Mouse (Mus musculus) myocyte (in vitro differentiated cells): Measurements from ENCODE around the gene Pank3. TPM values are rescaled to one million over a fixed set of nuclear protein-coding genes. Genes with fewer than 3 reads are reported as not detected.

Source experiments
- H3K27me3 ChIP-seq: one replicate; pipeline ENCODE4 v1.6.1; 2011; ENCODE audit not compliant: control insufficient read depth, insufficient read depth, insufficient read length
- H3K36me3 ChIP-seq: one replicate; pipeline ENCODE4 v1.6.1; 2011; ENCODE audit not compliant: control insufficient read depth, insufficient read depth
- H3K4me2 ChIP-seq: one replicate; pipeline ENCODE4 v1.6.1; 2011; ENCODE audit warnings: low read depth, control low read depth
- H3K4me3 ChIP-seq: one replicate; pipeline ENCODE4 v1.5.1; 2011; ENCODE audit warnings: mild to moderate bottlenecking, control low read depth, moderate library complexity
- H3K79me2 ChIP-seq: one replicate; pipeline ENCODE4 v1.6.1; 2011; ENCODE audit not compliant: control insufficient read depth, insufficient read depth
- H3ac ChIP-seq: one replicate; pipeline ENCODE4 v1.6.1; 2011; ENCODE audit not compliant: control insufficient read depth, insufficient read length
- CEBPB ChIP-seq: IDR thresholded peaks from 2 replicates; pipeline ENCODE4 v1.6.1; 2011; ENCODE audit warnings: mild to moderate bottlenecking, moderate library complexity; ENCODE audit not compliant: poor library complexity, insufficient read depth, severe bottlenecking
- E2F4 ChIP-seq: IDR thresholded peaks from one replicate; pipeline ENCODE4 v1.6.1; 2011; ENCODE audit warnings: mild to moderate bottlenecking, control low read depth, moderate library complexity; ENCODE audit not compliant: insufficient read depth
- MAX ChIP-seq: IDR thresholded peaks from one replicate; pipeline ENCODE4 v1.6.1; 2011; ENCODE audit warnings: low read depth, mild to moderate bottlenecking, control low read depth
- MYOD1 ChIP-seq, 3 experiments: IDR thresholded peaks; one replicate each; pipeline ENCODE4 v1.6.1; 2011; ENCODE audit warnings: control low read depth in 2 of 3, low read depth in 2 of 3, mild to moderate bottlenecking in 2 of 3, moderate library complexity in 1 of 3; ENCODE audit not compliant: insufficient read length in 2 of 3, control insufficient read depth in 1 of 3
- MYOG ChIP-seq, 3 experiments: IDR thresholded peaks; one replicate each; pipeline ENCODE4 v1.6.1; 2011; ENCODE audit warnings: control low read depth in 2 of 3, low read depth in 2 of 3, mild to moderate bottlenecking in 2 of 3; ENCODE audit not compliant: insufficient read length in 2 of 3, control insufficient read depth in 1 of 3, insufficient read depth in 1 of 3
- POLR2A ChIP-seq: IDR thresholded peaks from one replicate; pipeline ENCODE4 v1.6.1; 2011; ENCODE audit warnings: low read depth, mild to moderate bottlenecking, control low read depth, moderate library complexity; ENCODE audit not compliant: insufficient read length
- POLR2AphosphoS2 ChIP-seq: IDR thresholded peaks from one replicate; pipeline ENCODE4 v1.6.1; 2011; ENCODE audit warnings: low read depth, control low read depth; ENCODE audit not compliant: insufficient read length
- REST ChIP-seq: IDR thresholded peaks from one replicate; pipeline ENCODE4 v1.6.1; 2011; ENCODE audit warnings: mild to moderate bottlenecking, control low read depth, moderate library complexity; ENCODE audit not compliant: insufficient read depth, insufficient read length
- SRF ChIP-seq: IDR thresholded peaks from one replicate; pipeline ENCODE4 v1.6.1; 2011; ENCODE audit warnings: low read depth; ENCODE audit not compliant: control insufficient read depth, insufficient read length
- TCF12 ChIP-seq: IDR thresholded peaks from one replicate; pipeline ENCODE4 v1.6.1; 2011; ENCODE audit warnings: mild to moderate bottlenecking, control low read depth; ENCODE audit not compliant: poor library complexity, insufficient read depth, severe bottlenecking
- TCF3 ChIP-seq: IDR thresholded peaks from one replicate; pipeline ENCODE4 v1.6.1; 2011; ENCODE audit warnings: low read depth, control low read depth; ENCODE audit not compliant: insufficient read length
- USF1 ChIP-seq: IDR thresholded peaks from one replicate; pipeline ENCODE4 v1.6.1; 2011; ENCODE audit warnings: low read depth, mild to moderate bottlenecking, control low read depth, moderate library complexity
- polyA plus RNA-seq: library from polyadenylated mRNA; unstranded; fragments of >200 nt; fragmentation: generic; extraction: Trizol; gene quantifications from one replicate; pipeline ENCODE4 v1.2.1, GENCODE M21; 2012; ENCODE audit warnings: missing spikeins

The Pank3 gene
- polyA plus RNA-seq, 1 experiment = 8.6 TPM

DNA sequence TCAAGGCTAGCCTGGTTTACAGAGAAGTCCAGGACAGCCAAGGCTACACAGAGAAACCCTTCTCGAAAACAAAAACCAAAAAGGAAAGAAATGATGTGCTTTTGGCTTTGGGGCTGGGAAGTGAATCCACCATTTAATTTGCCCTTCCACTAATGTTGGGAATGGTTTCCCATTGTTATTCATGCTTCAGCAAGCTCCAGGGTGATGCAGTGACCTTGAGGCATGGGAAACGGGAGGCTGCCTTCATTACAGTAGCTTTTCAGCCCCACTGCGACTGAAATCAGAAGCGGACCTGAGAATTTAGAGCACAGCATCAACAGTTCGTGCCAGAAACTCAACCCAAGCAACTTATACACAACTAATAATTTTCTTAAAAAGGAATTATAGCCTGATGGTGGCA is 32.0 kb downstream of the Pank3 start:
- Histone ChIP-seq H3ac (no peak overlapping the region), H3K36me3 (peaks cover 3% of the 10 kb centered on the region), H3K27me3 (no peaks in the 10 kb centered on the region), H3K4me2 (no peak overlapping the region), H3K4me3 (no peak overlapping the region), H3K79me2 (no peaks in the 10 kb centered on the region)
- TF ChIP-seq POLR2AphosphoS2 (no peak), REST (no peak), USF1 (no peak), POLR2A (no peak), MYOG (IDR thresholded peaks at IDR 0.05; ENCODE audit: control insufficient read depth in 1 of 3, insufficient read depth in 1 of 3, insufficient read length in 2 of 3, low read depth in 2 of 3) (no peak), CEBPB (no peak), MYOD1 (IDR thresholded peaks at IDR 0.05; ENCODE audit: control insufficient read depth in 1 of 3, insufficient read length in 2 of 3, low read depth in 2 of 3) (no peak), E2F4 (no peak), TCF3 (no peak), MAX (no peak)

DNA sequence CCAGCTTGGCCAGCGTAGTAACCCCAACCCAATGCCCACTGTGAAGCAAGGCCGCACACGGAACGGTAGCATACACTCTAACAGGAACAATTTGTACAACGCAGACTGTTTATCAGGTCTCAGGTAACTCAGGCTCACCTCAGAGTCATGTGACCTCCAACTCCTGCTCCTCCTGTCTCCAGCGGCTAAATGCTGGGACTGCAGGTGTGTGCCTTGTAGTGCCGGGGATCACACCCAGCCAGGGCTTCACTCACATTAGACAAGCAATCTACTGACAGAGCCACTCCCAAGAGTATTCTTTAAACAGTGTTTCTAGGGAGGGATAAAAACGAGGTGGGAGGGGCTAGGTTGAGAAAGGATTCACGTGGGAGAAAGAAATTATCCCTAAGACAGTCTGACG is 42.2 kb downstream of the Pank3 start:
- no peak overlapping the region for H3K4me2 ChIP-seq
- peaks cover 83% of the 10 kb centered on the region for H3K36me3 ChIP-seq
- no peak for TF ChIP-seq SRF
- TF ChIP-seq MYOD1 (IDR thresholded peaks at IDR 0.05; ENCODE audit: control insufficient read depth in 1 of 3, insufficient read length in 2 of 3, low read depth in 2 of 3) = no peak
- TF ChIP-seq MAX = no peak
- no peak for TF ChIP-seq USF1
- no peak for TF ChIP-seq REST
- no peak for TF ChIP-seq E2F4
- no peak for TF ChIP-seq MYOG (IDR thresholded peaks at IDR 0.05; ENCODE audit: control insufficient read depth in 1 of 3, insufficient read depth in 1 of 3, insufficient read length in 2 of 3, low read depth in 2 of 3)
- no peak for TF ChIP-seq POLR2AphosphoS2
- no peak for TF ChIP-seq CEBPB
- no peak for TF ChIP-seq TCF12
- no peak for TF ChIP-seq POLR2A
- TF ChIP-seq TCF3 = no peak
- no peaks in the 10 kb centered on the region for H3K27me3 ChIP-seq
- H3ac ChIP-seq = no peak overlapping the region
- H3K79me2 ChIP-seq = no peaks in the 10 kb centered on the region
- H3K4me3 ChIP-seq = no peak overlapping the region

DNA sequence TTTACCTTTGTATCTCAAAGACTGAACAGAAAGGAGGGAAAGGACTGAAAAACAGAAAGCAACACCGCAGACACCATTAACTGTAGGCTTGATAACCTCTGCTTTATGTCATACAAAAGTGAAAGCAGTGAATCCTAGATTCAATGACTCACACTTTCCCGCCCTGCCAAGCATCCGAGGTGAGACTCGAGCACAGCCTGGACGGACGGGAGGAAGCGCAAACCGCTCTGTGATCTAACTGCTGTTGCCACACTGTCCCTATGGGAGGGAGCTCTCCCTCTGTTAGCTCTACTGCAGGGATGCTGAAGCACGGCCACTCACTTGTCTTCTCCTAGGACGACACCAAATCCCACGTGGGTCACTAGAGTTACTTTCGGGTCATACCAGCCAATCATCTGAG is 47.0 kb downstream of the Pank3 start:
- H3K36me3 ChIP-seq = peaks cover 98% of the 10 kb centered on the region
- no peak overlapping the region for H3K4me3 ChIP-seq
- no peaks in the 10 kb centered on the region for H3K79me2 ChIP-seq
- TF ChIP-seq POLR2AphosphoS2 = peak; percentile 57
- peak; percentile 25 for TF ChIP-seq POLR2A
- TF ChIP-seq CEBPB = no peak
- TF ChIP-seq TCF3 = no peak
- TF ChIP-seq REST = no peak
- H3K27me3 ChIP-seq = no peaks in the 10 kb centered on the region
- H3K4me2 ChIP-seq = no peak overlapping the region
- no peak overlapping the region for H3ac ChIP-seq

DNA sequence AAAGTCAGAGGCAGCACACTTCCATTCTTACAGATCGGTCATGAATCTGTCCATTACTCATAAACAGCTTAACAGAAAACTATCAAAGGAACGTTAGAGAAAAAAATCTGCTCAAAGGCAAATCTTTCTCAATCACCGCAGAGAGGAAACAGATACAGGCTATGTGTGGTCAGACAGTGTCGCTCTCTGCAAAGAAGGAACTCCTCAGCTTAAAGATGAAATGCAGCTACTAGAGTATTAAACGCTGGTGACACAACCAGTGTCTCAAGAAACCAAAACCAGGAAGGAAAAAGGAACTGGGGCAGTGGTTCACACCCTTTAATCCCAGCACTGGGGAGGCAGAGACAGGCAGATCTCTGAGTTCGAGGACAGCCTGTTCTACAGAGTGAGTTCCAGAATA is 58.4 kb downstream of the Pank3 start:
- no peak overlapping the region for H3K4me2 ChIP-seq
- H3K4me3 ChIP-seq = no peak overlapping the region
- H3K79me2 ChIP-seq = peaks cover 33% of the 10 kb centered on the region
- peaks cover 77% of the 10 kb centered on the region for H3K36me3 ChIP-seq
- H3ac ChIP-seq = no peak overlapping the region
- no peaks in the 10 kb centered on the region for H3K27me3 ChIP-seq
- no peak for TF ChIP-seq MYOG (IDR thresholded peaks at IDR 0.05; ENCODE audit: control insufficient read depth in 1 of 3, insufficient read depth in 1 of 3, insufficient read length in 2 of 3, low read depth in 2 of 3)
- no peak for TF ChIP-seq MYOD1 (IDR thresholded peaks at IDR 0.05; ENCODE audit: control insufficient read depth in 1 of 3, insufficient read length in 2 of 3, low read depth in 2 of 3)
- no peak for TF ChIP-seq SRF
- TF ChIP-seq CEBPB = no peak
- TF ChIP-seq POLR2A = no peak
- TF ChIP-seq TCF3 = no peak
- no peak for TF ChIP-seq MAX
- TF ChIP-seq TCF12 = no peak
- no peak for TF ChIP-seq E2F4
- no peak for TF ChIP-seq REST
- TF ChIP-seq USF1 = no peak
- no peak for TF ChIP-seq POLR2AphosphoS2

DNA sequence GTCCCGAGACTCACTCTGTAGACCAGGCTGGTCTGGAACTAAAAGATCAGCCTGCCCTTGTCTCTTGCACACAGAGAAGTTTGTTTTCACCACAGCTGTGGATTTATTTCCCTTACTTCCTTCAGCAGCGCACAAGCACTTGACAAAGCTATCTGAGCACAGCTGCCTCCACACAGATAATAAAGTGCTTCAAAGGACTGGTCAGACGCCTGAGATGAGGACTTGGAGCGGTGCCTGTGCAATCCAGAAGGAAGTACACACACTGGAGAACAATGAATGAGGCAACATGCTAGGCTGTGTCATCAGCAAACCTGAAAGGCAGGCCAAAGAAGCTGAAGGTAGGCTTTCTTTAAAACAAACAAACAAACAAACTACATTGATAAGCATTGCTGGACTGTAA is 62.9 kb downstream of the Pank3 start:
- Histone ChIP-seq H3K36me3 (peaks cover 48% of the 10 kb centered on the region), H3ac (no peak overlapping the region), H3K4me3 (peak overlapping the region; percentile 90), H3K79me2 (peaks cover 48% of the 10 kb centered on the region), H3K4me2 (peak overlapping the region; percentile 96), H3K27me3 (no peaks in the 10 kb centered on the region)
- TF ChIP-seq USF1 (no peak), CEBPB (peak; percentile 74; the same call in 1 of the 2 replicates)
